In the genomic region with DNA sequence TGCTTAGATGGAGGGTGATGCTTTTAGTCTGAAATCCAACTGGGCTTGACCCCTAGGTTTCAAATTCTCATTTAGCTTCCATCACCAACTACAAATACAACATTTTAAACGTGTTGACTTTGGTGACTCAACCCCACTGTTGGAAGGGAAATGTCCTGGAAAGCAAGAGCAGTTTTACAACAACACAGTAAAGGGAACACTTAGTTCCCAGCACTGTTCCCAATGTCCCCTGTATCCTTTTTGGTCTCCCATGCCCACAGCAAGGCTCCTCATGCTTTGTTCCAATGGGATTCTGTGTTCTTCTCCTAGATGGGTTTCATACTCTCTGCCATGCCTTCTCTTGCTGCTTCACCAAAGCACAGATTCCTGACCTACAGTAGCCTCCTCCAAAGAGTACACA, we compare ENCODE assay signal across 34 mouse cellular contexts.
"Had no signal": no experiment of that assay in that cellular context is flagged by ENCODE, and none has a peak within 500 bp of the region (broad histone marks: within the 10 kb centered on the region; RNA-seq: fewer than 3 reads in every experiment).

No protein-coding gene starts in this region.

- H3K36me3 ChIP-seq: heart, embryonic 12.5 days; heart, embryonic 13.5 days; heart, embryonic 15.5 days; hindbrain, embryonic 10.5 days; hindbrain, embryonic 12.5 days; hindbrain, embryonic 13.5 days; hindbrain, embryonic 15.5 days; intestine, embryonic 15.5 days; kidney, embryonic 15.5 days had no signal

- H3K9me3 ChIP-seq: heart, embryonic 12.5 days; heart, embryonic 13.5 days; heart, embryonic 15.5 days; hindbrain, embryonic 10.5 days; hindbrain, embryonic 12.5 days; hindbrain, embryonic 13.5 days; hindbrain, embryonic 15.5 days; intestine, embryonic 15.5 days; kidney, embryonic 15.5 days had no signal

- DNase-seq: heart, postnatal 10 days; heart, postnatal 14 days; heart, postnatal 36 days; heart, postnatal 4 days; kidney, adult 11 months; kidney, adult 18-20 months; kidney, adult 2 months; kidney, adult 8-10 months; kidney, adult 9 months; kidney, postnatal 10 days; kidney, postnatal 14 days; kidney, postnatal 25 days; kidney, postnatal 36 days; kidney, postnatal 4 days; layer of hippocampus, adult 9-11 months; layer of hippocampus, postnatal 36 days had no signal

- H3K27ac ChIP-seq: heart, embryonic 13.5 days; heart, embryonic 15.5 days; hindbrain, embryonic 10.5 days; hindbrain, embryonic 12.5 days; hindbrain, embryonic 13.5 days; hindbrain, embryonic 14.5 days; hindbrain, embryonic 15.5 days; hindbrain, postnatal 0 days; intestine, embryonic 15.5 days; kidney, embryonic 15.5 days; kidney, postnatal 0 days; layer of hippocampus, adult 2 months; left cerebral cortex, adult 2 months had no signal

- H3K4me2 ChIP-seq: heart, embryonic 12.5 days; heart, embryonic 13.5 days; heart, embryonic 15.5 days; hindbrain, embryonic 12.5 days; hindbrain, embryonic 13.5 days; hindbrain, embryonic 14.5 days; hindbrain, embryonic 15.5 days; intestine, embryonic 15.5 days; kidney, embryonic 15.5 days had no signal

- H3K9ac ChIP-seq: heart, embryonic 12.5 days; heart, embryonic 13.5 days; heart, embryonic 15.5 days; hindbrain, embryonic 12.5 days; hindbrain, embryonic 13.5 days; hindbrain, embryonic 14.5 days; hindbrain, embryonic 15.5 days; intestine, embryonic 15.5 days; kidney, embryonic 15.5 days had no signal

- ATAC-seq: hindbrain, embryonic 16.5 days; hindbrain, postnatal 0 days; inflammation-experienced regulatory T-cells, adult 6 months; intestine, embryonic 15.5 days; intestine, embryonic 16.5 days; intestine, postnatal 0 days had no signal

- H3K4me1 ChIP-seq: heart, embryonic 12.5 days; heart, embryonic 13.5 days; heart, embryonic 15.5 days; hindbrain, embryonic 10.5 days; hindbrain, embryonic 12.5 days; hindbrain, embryonic 13.5 days; hindbrain, embryonic 15.5 days; intestine, embryonic 15.5 days; kidney, embryonic 15.5 days had no signal

- H3K27me3 ChIP-seq: heart, embryonic 12.5 days; heart, embryonic 13.5 days; heart, embryonic 15.5 days; hindbrain, embryonic 12.5 days; hindbrain, embryonic 13.5 days; hindbrain, embryonic 15.5 days; intestine, embryonic 15.5 days; kidney, embryonic 15.5 days had no signal

- H3K4me3 ChIP-seq: heart, embryonic 12.5 days; heart, embryonic 13.5 days; heart, embryonic 15.5 days; hindbrain, embryonic 10.5 days; hindbrain, embryonic 12.5 days; hindbrain, embryonic 13.5 days; hindbrain, embryonic 15.5 days; intestine, embryonic 15.5 days; kidney, embryonic 15.5 days; layer of hippocampus, adult 2 months; left cerebral cortex, adult 2 months had no signal
